ENCODE assay signal across 8 mouse cellular contexts in the genomic region with DNA sequence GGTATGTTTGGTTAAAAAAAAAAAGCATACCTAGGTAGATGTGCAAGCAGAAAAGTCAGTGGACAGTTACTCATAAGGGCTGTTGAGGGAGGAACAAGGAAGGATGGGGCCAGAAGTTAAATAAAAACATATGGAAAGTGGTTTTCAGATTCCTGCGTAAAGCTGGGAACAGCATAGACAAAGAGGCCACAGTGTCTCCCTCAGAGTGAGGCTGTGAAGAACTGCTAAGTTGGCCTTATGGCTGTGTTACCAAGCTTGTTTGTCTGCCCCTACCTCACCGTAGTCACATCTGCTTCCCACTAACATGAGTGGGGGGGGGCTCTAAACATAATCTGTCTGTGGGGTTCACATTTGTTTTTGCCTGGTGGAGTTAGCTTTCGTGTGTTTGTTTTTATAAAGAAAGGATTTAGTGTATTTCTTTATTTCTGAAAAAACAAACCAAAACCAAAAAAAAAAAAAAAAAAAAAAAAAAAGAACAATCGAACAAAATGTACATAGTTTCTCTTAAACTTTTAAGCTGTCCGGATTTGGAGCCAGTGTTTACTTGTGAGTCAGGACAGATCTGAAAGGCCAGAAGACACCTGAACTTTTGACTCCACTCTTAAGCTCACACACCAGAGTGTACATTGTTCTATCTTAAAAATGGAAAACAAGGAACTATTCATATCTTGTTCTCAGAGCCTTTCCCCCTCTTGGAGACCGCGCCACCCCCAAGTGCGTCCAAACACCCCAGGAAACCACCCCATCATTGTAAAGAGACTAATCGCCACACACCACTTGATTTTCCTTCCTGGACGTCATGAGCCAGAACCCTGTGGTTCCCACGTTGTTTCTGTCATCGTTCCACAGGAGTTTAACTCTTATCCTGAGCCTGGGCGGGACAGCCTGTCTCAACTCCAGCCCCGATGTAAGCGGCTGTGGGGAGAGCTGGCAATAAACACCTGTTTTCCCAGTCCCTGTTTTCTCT.
DNase-seq lines count a peak whose midpoint lies in the region; ATAC-seq and TF ChIP-seq lines count a peak whose summit lies in the region.
"Had no signal": no experiment of that assay in that cellular context is flagged by ENCODE, and none has a peak within 500 bp of the region (broad histone marks: within the 10 kb centered on the region; RNA-seq: fewer than 3 reads in every experiment).

No protein-coding gene starts in this region.

- H3K27ac ChIP-seq in testis, adult 2 months (ENCODE audit: control insufficient read depth, insufficient read depth, low read depth, low read length): peak overlapping the region; percentile 37; the same call in 1 of the 2 replicates
- peak overlapping the region; percentile 53; the same call in 1 of the 2 replicates for H3K27ac ChIP-seq in stomach, postnatal 0 days (replicated peaks)

- DNase-seq in testis, postnatal 10 days (ENCODE audit: low spot score): no peak
- DNase-seq in heart, adult 9 months (ENCODE audit: low spot score in 2 of 2): peak; percentile 62 to 80
- peak; percentile 27 to 70 for DNase-seq in kidney, postnatal 25 days
- peak; percentile 38 for DNase-seq in stomach, postnatal 0 days (ENCODE audit: low spot score)
- no peak for DNase-seq in layer of hippocampus, adult 18-20 months (ENCODE audit: low spot score in 2 of 2)
- DNase-seq in MN1 (ENCODE audit: low spot score): no peak
- DNase-seq: right cerebral cortex, postnatal 25 days had no signal

- no peak for TF ChIP-seq CTCF in testis, adult 2 months (IDR thresholded peaks at IDR 0.05; ENCODE audit: control insufficient read depth, insufficient read depth, insufficient replicate concordance, low read depth, low read length)
- TF ChIP-seq CTCF in stomach, postnatal 0 days (IDR thresholded peaks at IDR 0.05; ENCODE audit: low read depth): no peak

- TF ChIP-seq EP300 in stomach, postnatal 0 days (optimal IDR thresholded peaks at IDR 0.05): no peak

- WGBS in stomach, postnatal 0 days: 25% methylated on average over 15 of the region's 15 CpGs

- H3K4me3 ChIP-seq in testis, adult 2 months (ENCODE audit: control insufficient read depth, low read depth, low read length): no peak overlapping the region
- H3K4me3 ChIP-seq in stomach, postnatal 0 days (ENCODE audit: low read depth, low read length): no peak overlapping the region

- H3K9me3 ChIP-seq in stomach, postnatal 0 days (ENCODE audit: control insufficient read depth, low read length): no peaks in the 10 kb centered on the region

- H3K4me1 ChIP-seq in testis, adult 2 months (ENCODE audit: control insufficient read depth, insufficient read depth, low read length): peaks cover 13% of the 10 kb centered on the region
- H3K4me1 ChIP-seq in stomach, postnatal 0 days (replicated peaks; ENCODE audit: control insufficient read depth, insufficient read depth): peaks cover 2% of the 10 kb centered on the region; the same call in 1 of the 2 replicates

- no peaks in the 10 kb centered on the region for H3K27me3 ChIP-seq in testis, adult 2 months (ENCODE audit: control insufficient read depth, insufficient read depth, low read length)
- no peaks in the 10 kb centered on the region for H3K27me3 ChIP-seq in stomach, postnatal 0 days (ENCODE audit: control insufficient read depth, insufficient read depth, low read length)

- H3K9ac ChIP-seq in stomach, postnatal 0 days (ENCODE audit: low read length): no peak overlapping the region

- no peak for TF ChIP-seq POLR2A in testis, adult 2 months (IDR thresholded peaks at IDR 0.05; ENCODE audit: control insufficient read depth, low read depth, low read length)

- ATAC-seq in stomach, postnatal 0 days (ENCODE audit: low FRiP score, low TSS enrichment): peak; percentile 43

- H3K4me2 ChIP-seq in stomach, postnatal 0 days (replicated peaks; ENCODE audit: low read depth): no peak overlapping the region

- H3K36me3 ChIP-seq in testis, adult 2 months (ENCODE audit: control insufficient read depth, insufficient read depth, low read length): no peaks in the 10 kb centered on the region
- H3K36me3 ChIP-seq in stomach, postnatal 0 days (ENCODE audit: control insufficient read depth, insufficient read depth, low read length): no peaks in the 10 kb centered on the region

Comparison
In these comparisons a context has a peak if more than half of its experiments do, and no peak if none do; other contexts are left out.
1. DNase-seq: peak in heart, adult 9 months (2 of 2), kidney, postnatal 25 days (2 of 2) and stomach, postnatal 0 days (single experiment); none in testis, postnatal 10 days (single experiment), layer of hippocampus, adult 18-20 months (0 of 2) and MN1 (single experiment).